Mouse (Mus musculus): ENCODE data around the gene Ddr2.

- TF ChIP-seq CTCF (IDR thresholded peaks at IDR 0.05; ENCODE audit: low read depth) = no peak
- TF ChIP-seq EP300 (IDR thresholded peaks at IDR 0.05; ENCODE audit: low read depth) = no peak
These were observed 34.2 kb downstream of the Ddr2 start for GRCm38 (mm10) chr1:170076339-170076738.
